14 mouse cellular contexts compared by ENCODE assay signal in genomic region chr4:133196136-133196535, GRCm38 (mm10). TPM values are rescaled to one million over a fixed set of nuclear protein-coding genes. Genes with fewer than 3 reads are reported as not detected.
A peak's percentile ranks its signal among the peaks of the same experiment; 100 is the strongest.
DNase-seq lines count a peak whose midpoint lies in the region; ATAC-seq and TF ChIP-seq lines count a peak whose summit lies in the region.
"Had no signal": no experiment of that assay in that cellular context is flagged by ENCODE, and none has a peak within 500 bp of the region (broad histone marks: within the 10 kb centered on the region; RNA-seq: fewer than 3 reads in every experiment).

No protein-coding gene starts in this region.

- ATAC-seq in heart, embryonic 12.5 days (ENCODE audit: insufficient number of reproducible peaks, low FRiP score), result no peak
- ATAC-seq in neural tube, embryonic 13.5 days (ENCODE audit: low read depth), result no peak
- ATAC-seq in hindbrain, embryonic 14.5 days (ENCODE audit: low FRiP score), result no peak
- no peak for ATAC-seq in midbrain, embryonic 14.5 days (ENCODE audit: low FRiP score, low TSS enrichment)
- ATAC-seq in lung, postnatal 0 days, result no peak
- ATAC-seq: activated CD4-positive, CD25-positive, alpha-beta regulatory T cell, adult 4 months; intestine, postnatal 0 days had no signal

- DNase-seq in heart, postnatal 10 days, result no peak
- no peak for DNase-seq in neural tube, embryonic 10.5 days (ENCODE audit: extremely low spot score, low spot score)
- DNase-seq in hindbrain, embryonic 14.5 days (ENCODE audit: low spot score), result no peak
- DNase-seq in midbrain, embryonic 14.5 days, result no peak
- DNase-seq in gastrocnemius, adult 2 months, result no peak
- no peak for DNase-seq in lung, postnatal 0 days (ENCODE audit: low spot score)
- DNase-seq: cerebellum, adult 8-10 months; liver, embryonic 13.5 days had no signal

- no peak for TF ChIP-seq EP300 in lung, postnatal 0 days (IDR thresholded peaks at IDR 0.05)

- peaks cover 52% of the 10 kb centered on the region for H3K4me1 ChIP-seq in heart, embryonic 12.5 days (replicated peaks)
- peaks cover 52% of the 10 kb centered on the region for H3K4me1 ChIP-seq in neural tube, embryonic 13.5 days (replicated peaks)
- peaks cover 49% of the 10 kb centered on the region for H3K4me1 ChIP-seq in hindbrain, embryonic 14.5 days (replicated peaks; ENCODE audit: control insufficient read depth, insufficient read depth, low read length)
- peaks cover 44% of the 10 kb centered on the region for H3K4me1 ChIP-seq in midbrain, embryonic 14.5 days (ENCODE audit: control insufficient read depth, insufficient read depth, low read length)
- H3K4me1 ChIP-seq in lung, postnatal 0 days (ENCODE audit: insufficient read depth, low read depth, low read length), result peaks cover 13% of the 10 kb centered on the region

- H3K9me3 ChIP-seq in heart, embryonic 12.5 days (replicated peaks), result no peaks in the 10 kb centered on the region
- H3K9me3 ChIP-seq in neural tube, embryonic 13.5 days, result no peaks in the 10 kb centered on the region
- no peaks in the 10 kb centered on the region for H3K9me3 ChIP-seq in hindbrain, embryonic 14.5 days (ENCODE audit: control insufficient read depth, low read length)
- H3K9me3 ChIP-seq in midbrain, embryonic 14.5 days (ENCODE audit: control insufficient read depth, low read length), result no peaks in the 10 kb centered on the region
- no peaks in the 10 kb centered on the region for H3K9me3 ChIP-seq in lung, postnatal 0 days (ENCODE audit: low read length)
- H3K9me3 ChIP-seq: embryonic facial prominence, embryonic 12.5 days; liver, embryonic 13.5 days had no signal

- 0 out of 2 replicates have a peak overlapping the region, but pooled peaks have one; percentile 6 for H3K9ac ChIP-seq in heart, embryonic 12.5 days
- H3K9ac ChIP-seq in neural tube, embryonic 13.5 days, result 0 out of 2 replicates have a peak overlapping the region, but pooled peaks have one; percentile 57
- H3K9ac ChIP-seq in hindbrain, embryonic 14.5 days, result no peak overlapping the region
- no peak overlapping the region for H3K9ac ChIP-seq in midbrain, embryonic 14.5 days (replicated peaks; ENCODE audit: low read length)
- no peak overlapping the region for H3K9ac ChIP-seq in lung, postnatal 0 days (replicated peaks; ENCODE audit: low read depth)
- H3K9ac ChIP-seq: embryonic facial prominence, embryonic 12.5 days; liver, embryonic 13.5 days had no signal

- H3K4me3 ChIP-seq in heart, embryonic 12.5 days, result no peak overlapping the region
- H3K4me3 ChIP-seq in neural tube, embryonic 13.5 days, result no peak overlapping the region
- H3K4me3 ChIP-seq in hindbrain, embryonic 14.5 days (replicated peaks; ENCODE audit: low read length), result no peak overlapping the region
- H3K4me3 ChIP-seq in midbrain, embryonic 14.5 days (replicated peaks; ENCODE audit: low read depth, low read length), result no peak overlapping the region
- no peak overlapping the region for H3K4me3 ChIP-seq in gastrocnemius, adult 2 months
- H3K4me3 ChIP-seq in lung, postnatal 0 days (ENCODE audit: low read depth, low read length), result no peak overlapping the region
- H3K4me3 ChIP-seq: embryonic facial prominence, embryonic 12.5 days; liver, embryonic 13.5 days had no signal

- H3K36me3 ChIP-seq in heart, embryonic 12.5 days, result peaks cover 63% of the 10 kb centered on the region
- H3K36me3 ChIP-seq in neural tube, embryonic 13.5 days, result peaks cover 52% of the 10 kb centered on the region
- H3K36me3 ChIP-seq in hindbrain, embryonic 14.5 days (replicated peaks; ENCODE audit: control insufficient read depth, insufficient read depth), result peaks cover 34% of the 10 kb centered on the region
- peaks cover 53% of the 10 kb centered on the region for H3K36me3 ChIP-seq in midbrain, embryonic 14.5 days (ENCODE audit: control insufficient read depth, insufficient read depth, low read length)
- H3K36me3 ChIP-seq in lung, postnatal 0 days (ENCODE audit: insufficient read depth, low read length), result peaks cover 48% of the 10 kb centered on the region

- TF ChIP-seq CTCF in gastrocnemius, adult 2 months (IDR thresholded peaks at IDR 0.05), result no peak
- TF ChIP-seq CTCF in lung, postnatal 0 days (IDR thresholded peaks at IDR 0.05), result no peak

- intact Hi-C loops in heart, postnatal 10 days (cut with DNase I), result loop anchor here (5.0 kb wide), 1 partner anchor 64 kb away; the partner anchor contains the start of gene Wasf2
- intact Hi-C loops in gastrocnemius, adult 2 months (cut with DNase I), result loop anchor here (5.0 kb wide), 1 partner anchor 64 kb away; the partner anchor contains the start of gene Wasf2

- H3K27ac ChIP-seq in heart, embryonic 12.5 days (ENCODE audit: poor library complexity, severe bottlenecking), result no peak overlapping the region
- peak overlapping the region; percentile 89 for H3K27ac ChIP-seq in neural tube, embryonic 13.5 days (replicated peaks)
- peak overlapping the region; percentile 86; the same call in 1 of the 2 replicates for H3K27ac ChIP-seq in hindbrain, embryonic 14.5 days
- peak overlapping the region; percentile 85 for H3K27ac ChIP-seq in midbrain, embryonic 14.5 days (replicated peaks; ENCODE audit: low read depth, low read length)
- no peak overlapping the region for H3K27ac ChIP-seq in gastrocnemius, adult 2 months
- no peak overlapping the region for H3K27ac ChIP-seq in lung, postnatal 0 days (ENCODE audit: low read length)
- H3K27ac ChIP-seq: liver, embryonic 13.5 days; macrophage had no signal

- WGBS in heart, embryonic 12.5 days, result 71% methylated on average over 2 of the region's 2 CpGs
- WGBS in neural tube, embryonic 13.5 days, result 86% methylated on average over 2 of the region's 2 CpGs
- 96% methylated on average over 2 of the region's 2 CpGs for WGBS in hindbrain, embryonic 14.5 days
- 90% methylated on average over 2 of the region's 2 CpGs for WGBS in midbrain, embryonic 14.5 days
- WGBS in lung, postnatal 0 days, result 90% methylated on average over 2 of the region's 2 CpGs

- H3K27me3 ChIP-seq in heart, embryonic 12.5 days (replicated peaks), result no peaks in the 10 kb centered on the region
- H3K27me3 ChIP-seq in neural tube, embryonic 13.5 days, result no peaks in the 10 kb centered on the region
- H3K27me3 ChIP-seq in hindbrain, embryonic 14.5 days (ENCODE audit: control insufficient read depth, insufficient read depth, low read length), result no peaks in the 10 kb centered on the region
- H3K27me3 ChIP-seq in midbrain, embryonic 14.5 days (ENCODE audit: control insufficient read depth, insufficient read depth, low read length), result no peaks in the 10 kb centered on the region
- H3K27me3 ChIP-seq in lung, postnatal 0 days (replicated peaks; ENCODE audit: insufficient read depth, low read length), result no peaks in the 10 kb centered on the region
- H3K27me3 ChIP-seq: embryonic facial prominence, embryonic 12.5 days; liver, embryonic 13.5 days had no signal

- H3K4me2 ChIP-seq in heart, embryonic 12.5 days, result no peak overlapping the region
- no peak overlapping the region for H3K4me2 ChIP-seq in neural tube, embryonic 13.5 days
- H3K4me2 ChIP-seq in hindbrain, embryonic 14.5 days (replicated peaks), result no peak overlapping the region
- no peak overlapping the region for H3K4me2 ChIP-seq in midbrain, embryonic 14.5 days (ENCODE audit: low read length)
- H3K4me2 ChIP-seq in lung, postnatal 0 days (replicated peaks; ENCODE audit: low read depth, low read length), result no peak overlapping the region
- H3K4me2 ChIP-seq: embryonic facial prominence, embryonic 12.5 days; liver, embryonic 13.5 days had no signal

RNA-seq across cellular contexts. Expression of gene Cd164l2, which starts 15.8 kb away (rescaled TPM):
- 0.34 TPM in 1 of 2 replicates, not detected in the other for polyA plus RNA-seq in heart, embryonic 12.5 days (2016; fragmentation: Nextera tagmentation; extraction: Ambion mirVana)
- total RNA-seq in heart, postnatal 10 days (2021), result not detected
- polyA plus RNA-seq in neural tube, embryonic 13.5 days (2015; fragmentation: Nextera tagmentation; extraction: Ambion mirVana), result 1.1 and 1.6 TPM in 2 replicates
- polyA plus RNA-seq in hindbrain, embryonic 14.5 days (2014; fragmentation: Nextera tagmentation; extraction: Ambion mirVana), result 2.2 TPM in 2 replicates
- polyA plus RNA-seq in midbrain, embryonic 14.5 days (2014; fragmentation: Nextera tagmentation; extraction: Ambion mirVana), result 0.95 and 2.9 TPM in 2 replicates
- total RNA-seq in gastrocnemius, adult 2 months (2021), result under 1 TPM in 1 of 2 experiments, not detected in 1; 0.26 TPM
- polyA plus RNA-seq in lung, postnatal 0 days (2015; fragmentation: Nextera tagmentation; extraction: Ambion mirVana), result 8.7 and 10.3 TPM in 2 replicates
- polyA plus RNA-seq: activated CD4-positive, CD25-positive, alpha-beta regulatory T cell, adult 4 months; macrophage had no signal

RNA-seq across cellular contexts. Expression of gene Gpr3, which starts 16.2 kb away (rescaled TPM):
- polyA plus RNA-seq in heart, embryonic 12.5 days (2016; fragmentation: Nextera tagmentation; extraction: Ambion mirVana), result 0.27 and 0.37 TPM in 2 replicates
- under 1 TPM in 1 of 2 experiments, not detected in 1; 0.12 TPM for total RNA-seq in heart, postnatal 10 days (2021)
- polyA plus RNA-seq in neural tube, embryonic 13.5 days (2015; fragmentation: Nextera tagmentation; extraction: Ambion mirVana), result 0.77 and 1.1 TPM in 2 replicates
- 1.5 and 2.3 TPM in 2 replicates for polyA plus RNA-seq in hindbrain, embryonic 14.5 days (2014; fragmentation: Nextera tagmentation; extraction: Ambion mirVana)
- polyA plus RNA-seq in midbrain, embryonic 14.5 days (2014; fragmentation: Nextera tagmentation; extraction: Ambion mirVana), result 1.3 and 2.4 TPM in 2 replicates
- total RNA-seq in gastrocnemius, adult 2 months (2021), result not detected
- polyA plus RNA-seq in lung, postnatal 0 days (2015; fragmentation: Nextera tagmentation; extraction: Ambion mirVana), result not detected in 2 replicates
- polyA plus RNA-seq: activated CD4-positive, CD25-positive, alpha-beta regulatory T cell, adult 4 months; embryonic facial prominence, embryonic 12.5 days; intestine, postnatal 0 days; liver, embryonic 13.5 days; macrophage had no signal

RNA-seq across cellular contexts. Expression of gene Map3k6, which starts 44.5 kb away (rescaled TPM):
- polyA plus RNA-seq in heart, embryonic 12.5 days (2016; fragmentation: Nextera tagmentation; extraction: Ambion mirVana), result 2.3 and 3.2 TPM in 2 replicates
- total RNA-seq in heart, postnatal 10 days (2021), result 10 to 100 TPM in 1 of 2 experiments, 1 to 10 TPM in 1; 8.2 to 30.7 TPM
- polyA plus RNA-seq in neural tube, embryonic 13.5 days (2015; fragmentation: Nextera tagmentation; extraction: Ambion mirVana), result 1.9 and 2.7 TPM in 2 replicates
- 1.7 and 3.0 TPM in 2 replicates for polyA plus RNA-seq in hindbrain, embryonic 14.5 days (2014; fragmentation: Nextera tagmentation; extraction: Ambion mirVana)
- polyA plus RNA-seq in midbrain, embryonic 14.5 days (2014; fragmentation: Nextera tagmentation; extraction: Ambion mirVana), result 0.92 and 1.9 TPM in 2 replicates
- total RNA-seq in gastrocnemius, adult 2 months (2021), result 10 to 100 TPM; 10.5 to 15.0 TPM
- polyA plus RNA-seq in lung, postnatal 0 days (2015; fragmentation: Nextera tagmentation; extraction: Ambion mirVana), result 7.8 and 18.7 TPM in 2 replicates

Comparison
In these comparisons a context has a peak if more than half of its experiments do, and no peak if none do; other contexts are left out.
1. H3K27ac ChIP-seq: peak in neural tube, embryonic 13.5 days (single experiment), hindbrain, embryonic 14.5 days (single experiment) and midbrain, embryonic 14.5 days (single experiment); none in heart, embryonic 12.5 days (single experiment), gastrocnemius, adult 2 months (single experiment) and lung, postnatal 0 days (single experiment).
2. H3K9ac ChIP-seq: peak in heart, embryonic 12.5 days (single experiment) and neural tube, embryonic 13.5 days (single experiment); none in hindbrain, embryonic 14.5 days (single experiment), midbrain, embryonic 14.5 days (single experiment) and lung, postnatal 0 days (single experiment).